Mouse (Mus musculus): ENCODE data around the gene Mtcp1.

The Mtcp1 gene

GRCm38 (mm10) chrX:75415936-75416785 lies at the start of gene Mtcp1, which contains the start of the genes Cmc4 and Brcc3:
Mtcp1 (minus strand) TSS chrX:75416588.
Cmc4 (minus strand) TSS chrX:75416584.
Brcc3 (plus strand) TSS chrX:75416628.
- peak; percentile 76 to 81 for DNase-seq (ENCODE audit: low spot score in 2 of 2)

GRCm38 (mm10) chrX:75454597-75454996 lies 38.2 kb upstream of the Mtcp1 start:
- no peak for DNase-seq (ENCODE audit: low spot score in 2 of 2)

- no peak for DNase-seq (ENCODE audit: low spot score in 2 of 2)
These were observed 6.7 kb downstream of the Mtcp1 start for GRCm38 (mm10) chrX:75409711-75410110.

GRCm38 (mm10) chrX:75403350-75403749 lies 13.0 kb downstream of the Mtcp1 start:
- no peak for DNase-seq (ENCODE audit: low spot score in 2 of 2)

GRCm38 (mm10) chrX:75402668-75403067 lies 13.7 kb downstream of the Mtcp1 start:
- DNase-seq (ENCODE audit: low spot score in 2 of 2): no peak

GRCm38 (mm10) chrX:75399471-75399870 lies 16.9 kb downstream of the Mtcp1 start:
- DNase-seq (ENCODE audit: low spot score in 2 of 2): no peak

GRCm38 (mm10) chrX:75382195-75382771 lies 34.1 kb downstream of the Mtcp1 start, which contains the start of the genes Fundc2 and F8:
Fundc2 (plus strand) TSS chrX:75382399.
F8 (minus strand) TSS chrX:75382615.
- peak; percentile 29 to 63 for DNase-seq (ENCODE audit: low spot score in 2 of 2)

- DNase-seq (ENCODE audit: low spot score in 2 of 2): no peak
These were observed 34.7 kb downstream of the Mtcp1 start for GRCm38 (mm10) chrX:75381699-75382098.

- no peak for DNase-seq (ENCODE audit: low spot score in 2 of 2)
These were observed 35.2 kb downstream of the Mtcp1 start for GRCm38 (mm10) chrX:75381176-75381575.

GRCm38 (mm10) chrX:75376815-75377214 lies 39.6 kb downstream of the Mtcp1 start:
- DNase-seq (ENCODE audit: low spot score in 2 of 2): no peak

GRCm38 (mm10) chrX:75372666-75373425 lies 43.5 kb downstream of the Mtcp1 start:
- no peak for DNase-seq (ENCODE audit: low spot score in 2 of 2)

- DNase-seq (ENCODE audit: low spot score in 2 of 2): no peak
These were observed 46.2 kb downstream of the Mtcp1 start for GRCm38 (mm10) chrX:75370197-75370596.

Measured in right cerebral cortex, adult 2 months (tissue).